Mouse (Mus musculus) layer of hippocampus, adult 8-10 months (tissue): Measurements from ENCODE around the gene Cx3cr1. TPM values are rescaled to one million over a fixed set of nuclear protein-coding genes. Genes with fewer than 3 reads are reported as not detected.

Experiments used
- DNase-seq, 2 experiments: peaks; one replicate each; pipeline ENCODE4 v3.0.0; 2022; ENCODE audit warnings: low spot score in 2 of 2
- total RNA-seq, 4 experiments: library from RNA; stranded (reverse); gene quantifications; 2 replicates each; pipeline ENCODE4 v1.2.4; 2022

Cx3cr1 gene
- total RNA-seq, 4 experiments from 2014 or later: 28.2 to 108 (median 66.4) TPM

GRCm38 (mm10) chr9:119999636-120000035 is 70.0 kb downstream of the Cx3cr1 start:
- DNase-seq: no peak

- no peak for DNase-seq
Observed at GRCm38 (mm10) chr9:119998776-119999175, 70.9 kb downstream of the Cx3cr1 start.

- no peak for DNase-seq
Observed at GRCm38 (mm10) chr9:119996080-119996479, 73.6 kb downstream of the Cx3cr1 start.

GRCm38 (mm10) chr9:119994207-119994606 is 75.5 kb downstream of the Cx3cr1 start:
- DNase-seq: no peak

GRCm38 (mm10) chr9:119993092-119993844 is 76.4 kb downstream of the Cx3cr1 start:
- no peak for DNase-seq

- DNase-seq: no peak
Observed at GRCm38 (mm10) chr9:119991310-119991709, 78.4 kb downstream of the Cx3cr1 start.

GRCm38 (mm10) chr9:119988304-119988703 is 81.4 kb downstream of the Cx3cr1 start:
- DNase-seq: no peak

- no peak for DNase-seq
Observed at GRCm38 (mm10) chr9:119985881-119986574, 83.7 kb downstream of the Cx3cr1 start.

- DNase-seq: no peak
Observed at GRCm38 (mm10) chr9:119984536-119985011, 85.1 kb downstream of the Cx3cr1 start, which contains the start of gene Csrnp1. Gene Csrnp1 (minus strand): TSS chr9:119984658.

GRCm38 (mm10) chr9:119983585-119984535 is 85.8 kb downstream of the Cx3cr1 start:
- peak; percentile 69 to 84 for DNase-seq

- DNase-seq: no peak
Observed at GRCm38 (mm10) chr9:119982956-119983551, 86.6 kb downstream of the Cx3cr1 start.

GRCm38 (mm10) chr9:119982241-119982811 is 87.4 kb downstream of the Cx3cr1 start:
- no peak for DNase-seq

GRCm38 (mm10) chr9:119981183-119982179 is 88.2 kb downstream of the Cx3cr1 start:
- no peak for DNase-seq

GRCm38 (mm10) chr9:119980770-119981182 is 88.9 kb downstream of the Cx3cr1 start:
- DNase-seq: no peak

GRCm38 (mm10) chr9:119979749-119980148 is 89.9 kb downstream of the Cx3cr1 start:
- no peak for DNase-seq

- DNase-seq: peak; percentile 62 to 73
Observed at GRCm38 (mm10) chr9:119978811-119979441, 90.8 kb downstream of the Cx3cr1 start.

- DNase-seq: no peak
Observed at GRCm38 (mm10) chr9:119978151-119978810, 91.4 kb downstream of the Cx3cr1 start.

GRCm38 (mm10) chr9:119977557-119978060 is 92.1 kb downstream of the Cx3cr1 start:
- DNase-seq: peak in 1 of 2 experiments; percentile 63
